Mouse (Mus musculus) liver, postnatal 0 days (tissue): ENCODE measurements at regions not wholly inside any gene's neighbourhood (a gene's known extent, or its start where the extent isn't known, plus 50 kb on each side); places are given as distances from the start of the nearest gene placed in this dataset.

ENCODE experiments used
- CTCF ChIP-seq: sonication (generic); IDR thresholded peaks from 2 replicates; pipeline ENCODE4 v1.5.1; 2016; ENCODE audit warnings: antibody characterized with exemption, low read depth
- EP300 ChIP-seq: IDR thresholded peaks from 2 replicates; pipeline ENCODE4 v1.6.1; 2016; ENCODE audit warnings: antibody characterized with exemption, low read depth, mild to moderate bottlenecking

- TF ChIP-seq CTCF, result peak; percentile 43
- no peak for TF ChIP-seq EP300
These were observed 163.8 kb downstream of the Kif26a start for GRCm38 (mm10) chr12:112309781-112310180.
